Mouse (Mus musculus): ENCODE measurements around the gene Phrf1. TPM values are rescaled to one million over a fixed set of nuclear protein-coding genes. Genes with fewer than 3 reads are reported as not detected.
A peak's percentile ranks its signal among the peaks of the same experiment; 100 is the strongest.

Phrf1 gene
- 37.2 and 39.8 TPM in 2 replicates for polyA plus RNA-seq (2015; fragmentation: Nextera tagmentation; extraction: Ambion mirVana)

DNA sequence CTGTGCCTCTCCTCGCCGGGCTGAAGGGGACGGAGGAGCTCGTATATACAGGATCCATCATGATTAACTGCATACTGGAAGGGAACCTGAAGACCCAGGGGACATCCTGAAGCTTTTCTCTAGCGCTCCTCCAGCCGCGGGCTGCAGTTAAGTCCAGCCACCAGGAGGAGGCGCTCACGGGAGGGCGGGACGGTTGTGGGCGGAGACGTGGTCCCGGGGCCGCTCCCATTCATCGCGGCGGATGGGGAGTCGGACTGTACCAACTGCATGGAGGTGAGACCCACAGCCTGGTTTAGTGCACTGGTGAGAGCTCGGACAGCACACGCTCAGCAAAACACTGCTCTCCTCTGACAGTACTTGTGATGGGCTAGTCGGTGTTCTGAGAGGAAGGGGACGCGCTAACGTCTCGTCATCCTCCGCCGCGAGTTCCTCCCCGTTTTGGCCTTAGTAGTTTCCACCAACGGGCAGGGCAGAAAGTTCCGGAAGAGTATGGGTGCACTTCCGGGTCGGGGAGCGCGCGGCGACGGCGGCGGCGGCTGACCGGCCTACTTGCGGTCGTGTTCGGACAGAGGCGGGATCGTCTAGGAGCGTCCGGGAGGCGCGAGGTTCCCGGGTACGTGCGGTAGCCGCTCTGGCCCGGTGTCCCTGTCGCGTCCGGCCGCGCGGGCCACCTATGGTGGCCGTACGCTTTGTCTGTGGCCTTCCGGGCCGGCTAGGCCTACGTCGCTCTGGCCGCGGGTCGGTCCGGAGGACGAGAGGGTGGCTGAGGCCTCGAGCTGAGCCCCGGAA, at the start of gene Phrf1:
Gene Phrf1, plus strand, starts transcription at position 506 of the 789 bp plus-strand sequence.
- Histone ChIP-seq H3K4me3 (replicated peaks; ENCODE audit: low read depth, low read length) (peak within 1 kb of the TSS; percentile 99), H3K9ac (ENCODE audit: low read depth, low read length) (peak within 1 kb of the TSS; percentile 99), H3K4me1 (replicated peaks; ENCODE audit: insufficient read depth, low read length) (0 out of 2 replicates have a peak, but pooled peaks cover 11% of the 10 kb centered on the region), H3K27ac (peak within 1 kb of the TSS; percentile 93), H3K36me3 (ENCODE audit: insufficient read depth, low read length) (peaks cover 13% of the 10 kb centered on the region), H3K9me3 (replicated peaks; ENCODE audit: low read length) (no peaks in the 10 kb centered on the region), H3K27me3 (ENCODE audit: insufficient read depth, low read length) (no peaks in the 10 kb centered on the region), H3K4me2 (ENCODE audit: low read length) (peak within 1 kb of the TSS; percentile 68)
- ATAC-seq (replicated peaks; ENCODE audit: low FRiP score, low read depth) (peak; percentile 90), DNase-seq (ENCODE audit: low spot score) (peak; percentile 95)
- peak; percentile 98 for TF ChIP-seq CTCF (IDR thresholded peaks at IDR 0.05; ENCODE audit: low read depth)
- WGBS: under 1% methylated on average over 76 of the region's 76 CpGs

DNA sequence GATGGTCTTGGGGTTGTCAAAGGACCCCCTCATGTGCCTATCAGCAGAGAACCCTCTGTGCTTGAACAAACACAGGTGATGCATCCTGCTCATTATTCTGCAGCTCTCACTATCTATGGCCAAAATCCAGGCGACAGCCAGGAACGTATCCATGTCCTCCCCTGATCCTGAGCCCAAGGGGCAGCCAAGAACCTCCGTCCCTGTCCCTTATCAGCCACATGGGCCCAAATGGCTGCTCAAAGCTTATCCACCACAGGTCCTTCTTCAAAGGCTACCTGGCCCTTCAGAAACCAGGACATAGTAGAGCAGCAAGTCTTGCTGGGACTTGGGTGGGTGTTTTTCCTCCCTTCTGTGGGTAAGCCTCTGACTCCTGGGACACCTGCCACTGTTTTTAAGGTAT, 40.4 kb upstream of the Phrf1 start:
- Histone ChIP-seq H3K4me1 (replicated peaks; ENCODE audit: insufficient read depth, low read length) (peaks cover 7% of the 10 kb centered on the region; the same call in 1 of the 2 replicates), H3K9ac (ENCODE audit: low read depth, low read length) (no peak overlapping the region), H3K9me3 (replicated peaks; ENCODE audit: low read length) (no peaks in the 10 kb centered on the region), H3K27ac (no peak overlapping the region), H3K27me3 (ENCODE audit: insufficient read depth, low read length) (no peaks in the 10 kb centered on the region), H3K4me3 (replicated peaks; ENCODE audit: low read depth, low read length) (no peak overlapping the region), H3K4me2 (ENCODE audit: low read length) (no peak overlapping the region), H3K36me3 (ENCODE audit: insufficient read depth, low read length) (peaks cover 17% of the 10 kb centered on the region)
- no peak for ATAC-seq (replicated peaks; ENCODE audit: low FRiP score, low read depth)
- no peak for DNase-seq (ENCODE audit: low spot score)
- no peak for TF ChIP-seq CTCF (IDR thresholded peaks at IDR 0.05; ENCODE audit: low read depth)
- WGBS: 82% methylated on average over 3 of the region's 3 CpGs

DNA sequence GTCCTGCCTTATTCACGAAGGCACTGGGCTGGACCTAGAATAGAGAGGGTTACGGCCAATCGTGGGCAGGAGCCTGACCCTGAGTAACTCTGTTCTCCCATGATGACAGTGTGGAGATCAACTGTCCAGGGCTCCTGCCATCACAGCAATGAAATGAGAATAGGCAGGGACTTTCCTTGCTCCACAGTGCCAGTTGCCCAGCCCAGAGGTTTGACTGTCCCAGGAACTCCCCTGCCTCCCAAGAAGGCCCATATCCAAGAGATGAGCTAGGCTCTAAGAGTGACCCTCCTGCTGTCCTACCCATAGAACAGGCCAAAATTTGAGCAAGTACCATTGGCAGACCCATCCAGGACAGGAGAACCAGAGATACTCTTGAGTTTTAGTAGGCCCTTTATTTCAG, 39.9 kb upstream of the Phrf1 start:
- no peaks in the 10 kb centered on the region for H3K9me3 ChIP-seq (replicated peaks; ENCODE audit: low read length)
- H3K27ac ChIP-seq: no peak overlapping the region
- 85% methylated on average over 3 of the region's 3 CpGs for WGBS
- H3K36me3 ChIP-seq (ENCODE audit: insufficient read depth, low read length): peaks cover 17% of the 10 kb centered on the region
- no peak overlapping the region for H3K4me3 ChIP-seq (replicated peaks; ENCODE audit: low read depth, low read length)
- H3K4me2 ChIP-seq (ENCODE audit: low read length): no peak overlapping the region
- no peak overlapping the region for H3K9ac ChIP-seq (ENCODE audit: low read depth, low read length)
- no peaks in the 10 kb centered on the region for H3K27me3 ChIP-seq (ENCODE audit: insufficient read depth, low read length)
- DNase-seq (ENCODE audit: low spot score): no peak
- TF ChIP-seq CTCF (IDR thresholded peaks at IDR 0.05; ENCODE audit: low read depth): no peak
- peaks cover 7% of the 10 kb centered on the region; the same call in 1 of the 2 replicates for H3K4me1 ChIP-seq (replicated peaks; ENCODE audit: insufficient read depth, low read length)
- no peak for ATAC-seq (replicated peaks; ENCODE audit: low FRiP score, low read depth)

DNA sequence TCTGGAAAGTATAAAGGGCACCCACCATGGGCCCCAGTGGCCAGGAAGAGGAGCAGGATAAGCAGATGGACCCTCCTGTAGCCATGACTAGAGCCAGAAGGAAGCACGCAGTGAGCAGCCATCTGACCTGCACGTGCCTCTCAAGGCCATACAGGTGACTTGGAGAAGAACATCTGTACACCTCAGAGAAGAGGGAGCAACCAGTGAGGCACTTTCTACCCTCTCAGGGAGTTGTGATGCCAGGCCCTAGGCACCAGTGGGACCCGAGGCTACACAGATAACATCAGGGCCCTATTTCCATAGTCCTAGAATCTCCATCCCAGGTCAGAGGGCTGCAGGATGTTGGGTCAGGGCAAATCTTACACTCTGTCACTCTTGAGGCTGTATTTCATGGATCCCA, 38.4 kb upstream of the Phrf1 start:
- H3K27me3 ChIP-seq (ENCODE audit: insufficient read depth, low read length): no peaks in the 10 kb centered on the region
- ATAC-seq (replicated peaks; ENCODE audit: low FRiP score, low read depth): no peak
- H3K27ac ChIP-seq: no peak overlapping the region
- H3K4me3 ChIP-seq (replicated peaks; ENCODE audit: low read depth, low read length): no peak overlapping the region
- TF ChIP-seq CTCF (IDR thresholded peaks at IDR 0.05; ENCODE audit: low read depth): no peak
- H3K4me1 ChIP-seq (replicated peaks; ENCODE audit: insufficient read depth, low read length): peaks cover 7% of the 10 kb centered on the region; the same call in 1 of the 2 replicates
- H3K4me2 ChIP-seq (ENCODE audit: low read length): no peak overlapping the region
- DNase-seq (ENCODE audit: low spot score): no peak
- peaks cover 17% of the 10 kb centered on the region for H3K36me3 ChIP-seq (ENCODE audit: insufficient read depth, low read length)
- WGBS: 79% methylated on average over 3 of the region's 3 CpGs
- no peak overlapping the region for H3K9ac ChIP-seq (ENCODE audit: low read depth, low read length)
- H3K9me3 ChIP-seq (replicated peaks; ENCODE audit: low read length): no peaks in the 10 kb centered on the region

DNA sequence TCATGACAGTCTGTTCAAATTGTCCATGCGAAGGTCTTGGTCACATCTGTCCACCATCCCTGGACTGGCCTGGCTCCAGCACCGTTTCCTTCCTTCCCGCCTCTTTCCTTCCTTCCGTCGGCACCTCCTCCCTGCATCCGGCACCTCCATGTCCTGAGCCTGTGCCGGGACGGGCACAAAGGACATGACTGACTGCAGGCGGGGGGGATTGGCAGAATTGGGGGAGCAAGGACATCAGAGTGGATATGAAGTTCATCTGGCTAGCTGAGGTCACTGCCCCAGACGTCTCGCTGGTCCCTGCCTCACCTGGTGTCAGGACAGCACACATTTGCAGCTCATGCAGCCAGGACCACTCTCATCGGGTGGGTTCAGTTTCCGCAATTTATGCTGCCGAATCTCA, 37.5 kb upstream of the Phrf1 start:
- Histone ChIP-seq H3K27me3 (ENCODE audit: insufficient read depth, low read length) (no peaks in the 10 kb centered on the region), H3K36me3 (ENCODE audit: insufficient read depth, low read length) (peaks cover 17% of the 10 kb centered on the region), H3K9ac (ENCODE audit: low read depth, low read length) (no peak overlapping the region), H3K4me2 (ENCODE audit: low read length) (no peak overlapping the region), H3K9me3 (replicated peaks; ENCODE audit: low read length) (no peaks in the 10 kb centered on the region), H3K27ac (no peak overlapping the region), H3K4me1 (replicated peaks; ENCODE audit: insufficient read depth, low read length) (peaks cover 7% of the 10 kb centered on the region; the same call in 1 of the 2 replicates), H3K4me3 (replicated peaks; ENCODE audit: low read depth, low read length) (no peak overlapping the region)
- ATAC-seq (replicated peaks; ENCODE audit: low FRiP score, low read depth) (no peak), DNase-seq (ENCODE audit: low spot score) (peak; percentile 9)
- WGBS: 88% methylated on average over 13 of the region's 14 CpGs
- no peak for TF ChIP-seq CTCF (IDR thresholded peaks at IDR 0.05; ENCODE audit: low read depth)

DNA sequence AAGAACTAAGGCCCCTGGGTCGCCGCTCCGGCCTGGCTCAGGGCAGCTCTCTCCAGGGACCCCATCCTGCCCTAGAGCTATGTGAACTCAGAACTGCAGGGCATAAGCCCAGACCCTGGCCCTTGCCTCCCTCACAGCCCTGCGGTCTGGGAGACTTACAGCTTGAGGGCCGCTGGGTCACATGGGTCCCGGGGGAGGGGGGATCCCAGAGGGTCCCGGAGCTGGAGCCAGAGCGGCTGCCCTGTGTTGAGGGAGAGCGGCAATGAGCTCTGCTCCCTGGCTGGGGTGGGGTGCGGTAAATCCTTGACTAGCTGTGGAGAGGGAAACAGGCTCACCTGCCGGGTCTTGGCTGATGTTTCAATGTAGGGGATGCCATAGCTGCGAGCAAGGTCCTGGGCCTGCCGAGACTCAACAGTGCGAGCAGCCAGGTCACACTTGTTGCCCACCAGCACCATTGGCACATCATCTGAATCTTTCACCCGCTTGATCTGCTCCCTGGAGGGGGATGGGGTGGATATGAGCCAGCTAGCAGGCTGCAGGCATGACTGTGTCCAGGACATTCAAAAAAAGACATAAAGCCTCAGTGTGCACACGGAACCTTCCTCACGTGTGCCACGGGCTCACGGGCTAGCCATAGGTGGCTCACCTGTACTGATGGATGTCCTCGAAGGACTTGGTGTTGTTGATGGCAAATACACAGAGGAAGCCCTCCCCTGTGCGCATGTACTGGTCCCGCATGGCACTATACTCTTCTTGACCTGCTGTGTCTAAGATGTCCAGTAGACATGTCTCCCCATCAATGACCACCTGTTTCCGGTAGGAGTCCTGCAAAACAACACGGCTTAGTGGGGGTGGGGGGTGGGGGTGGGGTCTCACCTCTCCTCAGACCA, 36.5 kb upstream of the Phrf1 start:
- WGBS: 83% methylated on average over 24 of the region's 24 CpGs

More for the DNA sequence above, 36.5 kb upstream of the Phrf1 start:
- DNase-seq (ENCODE audit: low spot score): no peak
- peaks cover 17% of the 10 kb centered on the region for H3K36me3 ChIP-seq (ENCODE audit: insufficient read depth, low read length)
- H3K9me3 ChIP-seq (replicated peaks; ENCODE audit: low read length): no peaks in the 10 kb centered on the region
- H3K4me1 ChIP-seq (replicated peaks; ENCODE audit: insufficient read depth, low read length): peaks cover 7% of the 10 kb centered on the region; the same call in 1 of the 2 replicates
- peak overlapping the region; percentile 86 for H3K4me2 ChIP-seq (ENCODE audit: low read length)
- no peak overlapping the region; the same call in 1 of the 2 replicates for H3K4me3 ChIP-seq (replicated peaks; ENCODE audit: low read depth, low read length)
- H3K27ac ChIP-seq: peak overlapping the region; percentile 5; the same call in 1 of the 2 replicates
- no peaks in the 10 kb centered on the region for H3K27me3 ChIP-seq (ENCODE audit: insufficient read depth, low read length)
- H3K9ac ChIP-seq (ENCODE audit: low read depth, low read length): 0 out of 2 replicates have a peak overlapping the region, but pooled peaks have one; percentile 13
- no peak for TF ChIP-seq CTCF (IDR thresholded peaks at IDR 0.05; ENCODE audit: low read depth)
- no peak for ATAC-seq (replicated peaks; ENCODE audit: low FRiP score, low read depth)

Data from kidney, postnatal 0 days (tissue).